Mouse (Mus musculus) neural tube, embryonic 15.5 days (tissue): Measurements from ENCODE around the gene Mfrp. TPM values are rescaled to one million over a fixed set of nuclear protein-coding genes. Genes with fewer than 3 reads are reported as not detected.

Experiments
- ATAC-seq: fragments of 200-750 bp; cut with Nextera tagmentation; 2 replicates; pipeline ENCODE4 v1.8.0; 2017; ENCODE audit warnings: mild to moderate bottlenecking, moderate TSS enrichment, moderate library complexity; ENCODE audit not compliant: low FRiP score
- H3K27ac ChIP-seq: fragments of 300-500 bp; sonication (generic); replicated peaks from 2 replicates; pipeline ENCODE4 v1.5.1; 2015; ENCODE audit warnings: mild to moderate bottlenecking, inconsistent platforms
- H3K27me3 ChIP-seq: fragments of 300-500 bp; sonication (generic); replicated peaks from 2 replicates; pipeline ENCODE4 v1.6.1; 2015; ENCODE audit warnings: inconsistent platforms
- H3K36me3 ChIP-seq: fragments of 300-500 bp; sonication (generic); 2 replicates; pipeline ENCODE4 v1.6.1; 2015; ENCODE audit warnings: inconsistent platforms
- H3K4me1 ChIP-seq: fragments of 300-500 bp; sonication (generic); 2 replicates; pipeline ENCODE4 v1.6.1; 2015; ENCODE audit warnings: inconsistent platforms
- H3K4me2 ChIP-seq: fragments of 300-500 bp; sonication (generic); 2 replicates; pipeline ENCODE4 v1.6.1; 2015; ENCODE audit warnings: inconsistent platforms, mild to moderate bottlenecking, moderate library complexity
- H3K4me3 ChIP-seq: fragments of 300-500 bp; sonication (generic); replicated peaks from 2 replicates; pipeline ENCODE4 v1.5.1; 2015; ENCODE audit warnings: mild to moderate bottlenecking, inconsistent platforms
- H3K9ac ChIP-seq: fragments of 300-500 bp; sonication (generic); replicated peaks from 2 replicates; pipeline ENCODE4 v1.6.1; 2015; ENCODE audit warnings: mild to moderate bottlenecking, inconsistent platforms
- H3K9me3 ChIP-seq: fragments of 300-500 bp; sonication (generic); replicated peaks from 2 replicates; pipeline ENCODE4 v1.6.1; 2016; ENCODE audit warnings: inconsistent platforms
- whole genome bisulfite sequencing: fragments of 180-500 bp; shearing (Covaris S2); methylation state at CpG from one replicate; pipeline ENCODE4 v1.1.7; 2015; ENCODE audit warnings: mixed read lengths; 5-methylcytosine and 5-hydroxymethylcytosine counted together
- polyA plus RNA-seq: library from polyadenylated mRNA; unstranded; fragments of >200 nt; fragmentation: Nextera tagmentation; extraction: Ambion mirVana; gene quantifications from 2 replicates; pipeline ENCODE4 v1.2.1, GENCODE M21; 2015

Mfrp gene
- polyA plus RNA-seq, 1 experiment from 2014 or later, result 0.28 TPM

- no peaks in the 10 kb centered on the region for H3K36me3 ChIP-seq
- H3K4me2 ChIP-seq, result peak overlapping the region; percentile 83
- peaks cover 64% of the 10 kb centered on the region for H3K27me3 ChIP-seq
- ATAC-seq, result 0 out of 2 replicates have a peak, but pooled peaks have one; percentile 45
- peaks cover 40% of the 10 kb centered on the region for H3K4me1 ChIP-seq
- H3K27ac ChIP-seq, result peak overlapping the region; percentile 58
- peak overlapping the region; percentile 46 for H3K4me3 ChIP-seq
- H3K9ac ChIP-seq, result peak overlapping the region; percentile 54
- H3K9me3 ChIP-seq, result no peaks in the 10 kb centered on the region
- WGBS, result 3% methylated on average over 48 of the region's 49 CpGs
Measured at GRCm38 (mm10) chr9:44134851-44135730, 33.6 kb downstream of the Mfrp start.

DNA sequence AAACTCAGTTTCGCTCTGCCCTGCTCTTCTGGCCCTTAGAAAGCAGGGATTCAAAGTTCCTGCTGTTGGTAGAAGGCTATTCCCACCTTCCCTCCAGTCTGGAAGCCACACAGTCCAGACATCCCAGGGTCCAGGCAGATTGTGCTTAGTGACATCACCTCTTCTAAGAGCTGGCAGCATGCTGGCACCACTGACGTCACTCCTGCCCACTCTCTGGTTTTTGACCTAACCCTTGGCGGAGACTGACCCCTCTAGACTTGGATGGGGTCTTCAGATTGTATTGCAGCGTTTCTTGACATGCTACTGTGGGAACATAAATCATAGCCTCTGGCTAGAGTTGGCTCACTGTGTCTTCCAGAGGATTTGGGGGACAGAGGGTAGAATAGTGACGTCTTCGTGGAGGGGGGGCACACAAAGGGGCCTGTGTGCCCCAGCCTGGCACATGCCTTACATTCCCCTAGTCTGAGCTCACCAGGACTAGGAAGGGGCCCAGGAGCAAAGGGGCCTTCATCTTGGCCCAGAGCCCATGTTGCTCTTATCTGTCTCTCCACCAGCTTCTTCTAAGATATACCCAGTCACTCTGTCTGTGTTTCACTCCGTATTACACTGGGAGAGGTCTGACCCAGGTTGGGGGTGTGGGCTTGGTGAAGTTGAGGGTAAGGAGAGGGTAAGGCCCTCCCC lies 34.3 kb downstream of the Mfrp start:
- 47% methylated on average over 7 of the region's 7 CpGs for WGBS
- no peaks in the 10 kb centered on the region for H3K36me3 ChIP-seq
- no peak for ATAC-seq
- H3K27ac ChIP-seq, result peak overlapping the region; percentile 58
- peaks cover 33% of the 10 kb centered on the region for H3K4me1 ChIP-seq
- H3K4me2 ChIP-seq, result peak overlapping the region; percentile 83
- H3K9me3 ChIP-seq, result no peaks in the 10 kb centered on the region
- H3K4me3 ChIP-seq, result peak overlapping the region; percentile 46
- H3K27me3 ChIP-seq, result peaks cover 57% of the 10 kb centered on the region
- peak overlapping the region; percentile 54; the same call in 1 of the 2 replicates for H3K9ac ChIP-seq

- H3K4me1 ChIP-seq, result peaks cover 29% of the 10 kb centered on the region
- no peak overlapping the region for H3K27ac ChIP-seq
- H3K9ac ChIP-seq, result no peak overlapping the region
- no peaks in the 10 kb centered on the region for H3K9me3 ChIP-seq
- H3K4me2 ChIP-seq, result no peak overlapping the region
- no peak for ATAC-seq
- H3K4me3 ChIP-seq, result no peak overlapping the region
- WGBS, result 82% methylated on average over 4 of the region's 4 CpGs
- H3K27me3 ChIP-seq, result peaks cover 38% of the 10 kb centered on the region
- H3K36me3 ChIP-seq, result no peaks in the 10 kb centered on the region
Measured at GRCm38 (mm10) chr9:44137846-44138245, 36.3 kb downstream of the Mfrp start.

- no peak overlapping the region for H3K4me2 ChIP-seq
- no peak overlapping the region for H3K27ac ChIP-seq
- H3K36me3 ChIP-seq, result peaks cover 26% of the 10 kb centered on the region
- H3K9me3 ChIP-seq, result no peaks in the 10 kb centered on the region
- ATAC-seq, result no peak
- WGBS, result 61% methylated on average over 5 of the region's 5 CpGs
- no peaks in the 10 kb centered on the region for H3K27me3 ChIP-seq
- H3K9ac ChIP-seq, result no peak overlapping the region
- no peaks in the 10 kb centered on the region for H3K4me1 ChIP-seq
- H3K4me3 ChIP-seq, result no peak overlapping the region
Measured at GRCm38 (mm10) chr9:44141951-44142350, 40.4 kb downstream of the Mfrp start.

- H3K4me2 ChIP-seq, result no peak overlapping the region
- peaks cover 26% of the 10 kb centered on the region for H3K36me3 ChIP-seq
- H3K27me3 ChIP-seq, result no peaks in the 10 kb centered on the region
- H3K4me1 ChIP-seq, result no peaks in the 10 kb centered on the region
- no peaks in the 10 kb centered on the region for H3K9me3 ChIP-seq
- no peak overlapping the region for H3K4me3 ChIP-seq
- 85% methylated on average over 5 of the region's 5 CpGs for WGBS
- no peak overlapping the region for H3K27ac ChIP-seq
- no peak overlapping the region for H3K9ac ChIP-seq
- ATAC-seq, result no peak
Measured at GRCm38 (mm10) chr9:44143421-44143820, 41.9 kb downstream of the Mfrp start.

GRCm38 (mm10) chr9:44144023-44144717 lies 42.6 kb downstream of the Mfrp start:
- Histone ChIP-seq H3K27me3 (no peaks in the 10 kb centered on the region), H3K4me3 (no peak overlapping the region), H3K9ac (no peak overlapping the region), H3K27ac (no peak overlapping the region), H3K36me3 (peaks cover 32% of the 10 kb centered on the region), H3K9me3 (no peaks in the 10 kb centered on the region), H3K4me1 (no peaks in the 10 kb centered on the region), H3K4me2 (no peak overlapping the region)
- no peak for ATAC-seq
- 45% methylated on average over 6 of the region's 8 CpGs for WGBS

DNA sequence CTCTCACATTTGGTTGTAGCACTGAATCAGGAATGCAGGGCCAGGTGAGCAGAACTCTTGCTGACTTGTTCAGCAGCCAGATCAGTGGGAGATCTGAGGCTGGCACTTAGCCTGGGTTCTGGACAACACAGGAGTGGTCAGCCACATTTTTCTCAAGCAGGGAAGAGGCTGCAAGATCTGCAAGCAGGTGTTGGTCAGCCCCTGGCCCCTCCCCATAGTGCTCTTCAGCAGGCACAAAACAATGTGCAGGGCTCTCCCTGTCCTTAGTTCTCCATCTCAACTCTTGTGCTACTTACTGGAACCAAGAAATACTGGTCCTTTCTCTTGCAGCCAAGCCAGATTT lies 43.2 kb downstream of the Mfrp start:
- H3K4me1 ChIP-seq, result no peaks in the 10 kb centered on the region
- H3K36me3 ChIP-seq, result peaks cover 37% of the 10 kb centered on the region
- no peak overlapping the region for H3K27ac ChIP-seq
- no peak overlapping the region for H3K4me3 ChIP-seq
- H3K4me2 ChIP-seq, result no peak overlapping the region
- ATAC-seq, result no peak
- H3K9me3 ChIP-seq, result no peaks in the 10 kb centered on the region
- H3K9ac ChIP-seq, result no peak overlapping the region
- no peaks in the 10 kb centered on the region for H3K27me3 ChIP-seq

- no peak overlapping the region for H3K4me3 ChIP-seq
- no peak overlapping the region for H3K9ac ChIP-seq
- no peak overlapping the region for H3K4me2 ChIP-seq
- H3K4me1 ChIP-seq, result no peaks in the 10 kb centered on the region
- no peak overlapping the region for H3K27ac ChIP-seq
- WGBS, result 69% methylated on average over 3 of the region's 3 CpGs
- H3K27me3 ChIP-seq, result no peaks in the 10 kb centered on the region
- no peaks in the 10 kb centered on the region for H3K9me3 ChIP-seq
- peaks cover 61% of the 10 kb centered on the region for H3K36me3 ChIP-seq
- no peak for ATAC-seq
Measured at GRCm38 (mm10) chr9:44147290-44147689, 45.8 kb downstream of the Mfrp start.

Other genes starting within 250 kb of the Mfrp start
- gene Thy1, start 58.3 kb upstream of the Mfrp start, polyA plus RNA-seq, result 13.0 and 26.6 TPM in 2 replicates
- 13.1 and 13.3 TPM in 2 replicates for gene Usp2, start 34.7 kb upstream of the Mfrp start, polyA plus RNA-seq
- 5.8 and 9.3 TPM in 2 replicates for gene C1qtnf5, start 5.5 kb downstream of the Mfrp start, polyA plus RNA-seq
- gene Gm49380, start 11.8 kb downstream of the Mfrp start, polyA plus RNA-seq, result 0.15 and 0.58 TPM in 2 replicates
- gene Rnf26, start 11.8 kb downstream of the Mfrp start, polyA plus RNA-seq, result 33.7 and 42.5 TPM in 2 replicates
- 17.3 and 22.6 TPM in 2 replicates for gene Mcam, start 32.7 kb downstream of the Mfrp start, polyA plus RNA-seq
- 18.2 and 20.2 TPM in 2 replicates for gene Cbl, start 132.3 kb downstream of the Mfrp start, polyA plus RNA-seq
- gene Ccdc153, start 138.9 kb downstream of the Mfrp start, polyA plus RNA-seq, result not detected in 2 replicates
- 0.61 and 0.65 TPM in 2 replicates for gene Pdzd3, start 149.7 kb downstream of the Mfrp start, polyA plus RNA-seq
- 4.5 and 5.3 TPM in 2 replicates for gene Nlrx1, start 166.9 kb downstream of the Mfrp start, polyA plus RNA-seq
- gene Abcg4, start 186.9 kb downstream of the Mfrp start, polyA plus RNA-seq, result 26.8 and 30.3 TPM in 2 replicates
- gene Hinfp, start 203.9 kb downstream of the Mfrp start, polyA plus RNA-seq, result 28.0 and 28.2 TPM in 2 replicates
- 21.7 and 24.3 TPM in 2 replicates for gene C2cd2l, start 218.6 kb downstream of the Mfrp start, polyA plus RNA-seq
- 30.5 and 34.0 TPM in 2 replicates for gene Dpagt1, start 224.3 kb downstream of the Mfrp start, polyA plus RNA-seq
- gene H2afx, start 233.0 kb downstream of the Mfrp start, polyA plus RNA-seq, result 108 and 149 TPM in 2 replicates
- gene Hmbs, start 242.5 kb downstream of the Mfrp start, polyA plus RNA-seq, result 58.3 and 62.5 TPM in 2 replicates